Mouse (Mus musculus): ENCODE measurements around the gene Adamts6. TPM values are rescaled to one million over a fixed set of nuclear protein-coding genes. Genes with fewer than 3 reads are reported as not detected.

Gene Adamts6
- 2.6 and 3.3 TPM in 2 replicates for polyA plus RNA-seq (2014; fragmentation: Nextera tagmentation; extraction: Ambion mirVana)

DNA sequence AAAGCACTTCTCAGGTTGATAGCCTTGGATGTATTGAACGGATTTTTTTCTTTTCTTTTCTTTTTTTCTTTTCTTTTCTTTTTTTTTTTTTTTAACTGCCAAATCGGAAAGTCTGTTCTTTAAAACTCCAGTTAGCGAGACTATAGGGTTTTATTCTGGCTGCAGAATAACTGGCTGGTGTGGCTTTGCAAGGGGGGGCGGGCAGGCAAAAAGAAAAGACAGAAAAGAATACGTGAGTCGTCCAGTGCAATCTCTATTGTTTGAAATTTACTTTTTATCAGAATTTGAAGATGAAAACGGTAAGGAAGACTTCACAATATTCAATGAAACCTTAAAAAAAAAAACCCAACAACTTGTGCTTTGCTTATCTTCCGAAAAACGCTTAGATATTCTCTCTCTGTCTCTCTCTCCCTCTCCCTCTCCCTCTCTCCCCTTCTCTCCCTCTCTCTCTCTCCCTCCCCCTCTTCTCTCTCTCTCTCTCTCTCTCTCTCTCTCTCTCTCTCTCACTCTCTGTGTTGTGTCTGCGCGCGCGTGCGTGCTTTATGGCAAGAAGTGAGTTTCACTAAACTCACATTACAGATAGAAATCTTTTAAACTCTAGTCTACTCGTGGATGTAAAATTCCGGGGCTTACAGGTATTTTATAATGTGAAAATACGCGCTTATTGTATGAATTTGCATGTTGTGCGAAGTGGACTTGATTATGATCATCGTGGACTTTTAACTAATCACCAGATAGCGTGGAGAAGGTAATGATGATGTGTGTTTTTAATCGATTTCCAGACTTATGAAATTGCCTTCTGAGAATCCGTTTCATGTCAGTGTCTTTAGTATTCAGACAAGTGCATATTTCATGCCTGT, at the start of gene Adamts6:
Gene Adamts6 (plus strand): TSS at position 470 of the 860 bp plus-strand sequence.
- ATAC-seq (ENCODE audit: low FRiP score), result no peak

DNA sequence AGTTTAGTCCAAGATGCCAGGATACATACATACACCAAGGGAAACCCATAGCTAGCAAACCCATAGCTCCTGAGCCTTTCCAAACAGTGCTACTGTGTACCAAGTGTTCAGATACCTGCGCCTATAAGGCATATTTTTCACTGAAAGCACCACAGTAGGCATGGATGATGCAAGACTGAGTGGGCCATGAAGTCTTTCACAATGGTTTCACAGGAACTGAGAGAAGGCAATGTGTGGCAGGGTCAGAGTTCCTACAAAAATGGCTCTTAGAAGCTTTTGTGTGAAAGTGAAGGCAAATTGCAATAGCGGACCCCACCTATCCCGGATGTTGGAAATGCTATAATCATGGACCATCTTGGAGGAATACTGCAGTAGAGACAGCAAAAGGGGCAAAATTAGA, 28.6 kb upstream of the Adamts6 start:
- Histone ChIP-seq H3K4me3 (ENCODE audit: low read depth, low read length) (no peak overlapping the region), H3K9ac (ENCODE audit: low read length) (no peak overlapping the region), H3K4me2 (no peak overlapping the region), H3K4me1 (ENCODE audit: control insufficient read depth, insufficient read depth, low read length) (no peaks in the 10 kb centered on the region), H3K27ac (ENCODE audit: low read depth, low read length) (no peak overlapping the region), H3K9me3 (ENCODE audit: control insufficient read depth, low read length) (no peaks in the 10 kb centered on the region), H3K36me3 (ENCODE audit: control insufficient read depth, insufficient read depth, low read length) (no peaks in the 10 kb centered on the region), H3K27me3 (ENCODE audit: control insufficient read depth, insufficient read depth, low read length) (no peaks in the 10 kb centered on the region)
- 94% methylated on average over 3 of the region's 3 CpGs for WGBS
- DNase-seq (ENCODE audit: low spot score, missing footprints), result peak; percentile 47
- no peak for ATAC-seq (ENCODE audit: low FRiP score)

More for the DNA sequence above, at the start of gene Adamts6:
- Histone ChIP-seq H3K27me3 (ENCODE audit: control insufficient read depth, insufficient read depth, low read length) (no peaks in the 10 kb centered on the region), H3K4me2 (peak within 1 kb of the TSS; percentile 58), H3K9me3 (ENCODE audit: control insufficient read depth, low read length) (no peaks in the 10 kb centered on the region), H3K4me1 (ENCODE audit: control insufficient read depth, insufficient read depth, low read length) (peaks cover 10% of the 10 kb centered on the region; the same call in 1 of the 2 replicates), H3K27ac (ENCODE audit: low read depth, low read length) (peak within 1 kb of the TSS; percentile 61), H3K4me3 (ENCODE audit: low read depth, low read length) (peak within 1 kb of the TSS; percentile 46), H3K36me3 (ENCODE audit: control insufficient read depth, insufficient read depth, low read length) (no peaks in the 10 kb centered on the region), H3K9ac (ENCODE audit: low read length) (peak within 1 kb of the TSS; percentile 62)
- DNase-seq (ENCODE audit: low spot score, missing footprints), result peak; percentile 92
- WGBS, result under 1% methylated on average over 23 of the region's 23 CpGs

DNA sequence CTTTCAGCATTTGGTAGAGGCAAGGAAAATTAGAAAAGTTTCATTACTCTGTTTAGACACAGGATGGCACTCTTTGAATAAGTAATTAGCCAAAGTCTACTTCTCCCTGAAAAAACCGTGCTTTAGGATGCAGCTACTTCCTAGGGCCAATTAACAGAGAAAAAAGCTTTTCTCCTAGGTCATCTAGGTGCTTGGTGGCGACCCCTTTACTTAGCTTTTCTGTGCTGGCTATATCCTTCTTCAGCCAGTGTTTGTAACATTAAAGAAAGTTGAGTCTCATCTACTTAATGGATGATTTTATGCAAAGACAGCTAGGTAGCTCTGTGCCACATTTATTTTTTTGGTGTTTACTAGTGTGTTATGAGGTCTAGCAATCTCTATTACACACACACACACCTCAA, 2.6 kb upstream of the Adamts6 start:
- WGBS, result 2% methylated on average over 2 of the region's 2 CpGs
- H3K4me2 ChIP-seq, result no peak overlapping the region
- H3K9me3 ChIP-seq (ENCODE audit: control insufficient read depth, low read length), result no peaks in the 10 kb centered on the region
- H3K27me3 ChIP-seq (ENCODE audit: control insufficient read depth, insufficient read depth, low read length), result no peaks in the 10 kb centered on the region
- ATAC-seq (ENCODE audit: low FRiP score) (no peak), DNase-seq (ENCODE audit: low spot score, missing footprints) (peak; percentile 91)
- H3K4me1 ChIP-seq (ENCODE audit: control insufficient read depth, insufficient read depth, low read length), result peaks cover 10% of the 10 kb centered on the region; the same call in 1 of the 2 replicates
- no peak overlapping the region for H3K4me3 ChIP-seq (ENCODE audit: low read depth, low read length)
- no peak overlapping the region for H3K9ac ChIP-seq (ENCODE audit: low read length)
- no peak overlapping the region for H3K27ac ChIP-seq (ENCODE audit: low read depth, low read length)
- no peaks in the 10 kb centered on the region for H3K36me3 ChIP-seq (ENCODE audit: control insufficient read depth, insufficient read depth, low read length)

DNA sequence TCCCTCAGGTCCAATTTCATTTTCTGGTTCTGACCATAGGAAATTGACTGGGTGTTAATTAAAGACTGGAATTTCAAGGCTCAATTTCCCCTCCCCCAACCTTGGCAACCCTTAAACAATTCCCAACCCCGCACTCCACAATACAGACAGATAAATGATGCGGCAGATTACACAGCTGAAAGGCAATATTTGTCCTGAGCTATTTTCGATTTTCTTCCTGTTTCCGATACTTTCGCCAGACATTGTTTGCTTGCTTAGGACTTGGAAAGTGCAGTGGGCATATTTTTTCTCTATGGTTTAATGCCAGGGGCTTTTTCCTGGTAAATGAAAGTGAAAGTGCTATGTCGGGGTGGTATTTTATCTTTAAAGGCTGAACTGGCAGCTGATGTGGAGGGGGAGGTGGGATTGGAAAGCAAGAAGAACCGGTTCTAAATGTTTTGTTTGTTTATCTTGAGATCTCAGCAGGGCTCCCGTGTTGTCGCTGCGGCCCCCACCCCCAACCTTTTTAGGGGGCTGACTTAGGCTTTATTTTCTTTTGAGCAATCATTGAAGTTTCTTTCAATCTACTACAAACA, 1.8 kb upstream of the Adamts6 start:
- no peaks in the 10 kb centered on the region for H3K27me3 ChIP-seq (ENCODE audit: control insufficient read depth, insufficient read depth, low read length)
- peaks cover 10% of the 10 kb centered on the region; the same call in 1 of the 2 replicates for H3K4me1 ChIP-seq (ENCODE audit: control insufficient read depth, insufficient read depth, low read length)
- DNase-seq (ENCODE audit: low spot score, missing footprints) (peak; percentile 88), ATAC-seq (ENCODE audit: low FRiP score) (no peak)
- H3K9ac ChIP-seq (ENCODE audit: low read length), result peak overlapping the region; percentile 26; the same call in 1 of the 2 replicates
- H3K27ac ChIP-seq (ENCODE audit: low read depth, low read length), result no peak overlapping the region
- WGBS, result 2% methylated on average over 10 of the region's 10 CpGs
- peak overlapping the region; percentile 58 for H3K4me2 ChIP-seq
- H3K36me3 ChIP-seq (ENCODE audit: control insufficient read depth, insufficient read depth, low read length), result no peaks in the 10 kb centered on the region
- H3K9me3 ChIP-seq (ENCODE audit: control insufficient read depth, low read length), result no peaks in the 10 kb centered on the region
- peak overlapping the region; percentile 46 for H3K4me3 ChIP-seq (ENCODE audit: low read depth, low read length)

DNA sequence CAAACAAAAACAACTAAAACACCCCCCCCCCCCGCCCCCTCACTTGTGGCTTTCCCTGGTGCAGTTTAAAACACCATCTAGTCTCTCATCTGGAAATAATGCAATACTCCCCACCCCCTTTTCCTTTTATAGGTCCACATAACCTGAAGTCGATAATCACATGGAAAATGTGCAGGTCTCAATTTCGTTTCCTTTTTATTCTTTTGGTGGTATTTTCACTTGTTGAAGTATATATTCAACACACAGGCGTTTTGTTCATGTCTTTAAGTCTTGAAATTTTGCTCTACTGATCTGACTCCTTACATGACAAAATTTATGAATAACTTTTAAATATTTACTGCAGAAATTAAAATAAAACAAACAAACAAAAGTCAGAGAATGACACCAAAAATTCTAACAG, 1.3 kb upstream of the Adamts6 start:
- Histone ChIP-seq H3K27ac (ENCODE audit: low read depth, low read length) (peak overlapping the region; percentile 16; the same call in 1 of the 2 replicates), H3K4me1 (ENCODE audit: control insufficient read depth, insufficient read depth, low read length) (peaks cover 10% of the 10 kb centered on the region; the same call in 1 of the 2 replicates), H3K4me3 (ENCODE audit: low read depth, low read length) (peak overlapping the region; percentile 46), H3K4me2 (peak overlapping the region; percentile 58), H3K9me3 (ENCODE audit: control insufficient read depth, low read length) (no peaks in the 10 kb centered on the region), H3K27me3 (ENCODE audit: control insufficient read depth, insufficient read depth, low read length) (no peaks in the 10 kb centered on the region), H3K36me3 (ENCODE audit: control insufficient read depth, insufficient read depth, low read length) (no peaks in the 10 kb centered on the region), H3K9ac (ENCODE audit: low read length) (peak overlapping the region; percentile 41; the same call in 1 of the 2 replicates)
- WGBS, result under 1% methylated on average over 4 of the region's 4 CpGs
- DNase-seq (ENCODE audit: low spot score, missing footprints) (no peak), ATAC-seq (ENCODE audit: low FRiP score) (peak; percentile 14; the same call in 1 of the 2 replicates)

DNA sequence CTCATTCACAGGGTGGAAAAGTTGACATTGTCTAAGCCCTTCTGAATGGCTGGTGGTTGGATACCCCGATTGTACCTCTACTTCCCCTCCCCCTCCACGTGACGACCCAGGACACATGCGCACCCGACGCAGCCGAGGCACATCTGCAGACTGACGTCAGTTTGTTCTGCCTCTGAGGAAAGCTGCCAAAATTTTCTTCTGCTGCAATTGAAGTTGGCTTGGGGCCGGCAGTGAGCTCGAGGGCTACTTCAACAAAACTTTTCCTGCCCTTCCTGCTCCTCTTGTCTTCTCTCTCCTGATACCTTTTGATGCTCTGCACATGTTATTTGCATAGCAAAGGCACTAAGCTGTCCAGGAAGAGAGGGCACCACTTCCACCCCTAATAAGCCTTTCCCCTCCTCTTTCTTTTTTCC, 732 bp upstream of the Adamts6 start:
- H3K27ac ChIP-seq (ENCODE audit: low read depth, low read length), result peak overlapping the region; percentile 61; the same call in 1 of the 2 replicates
- WGBS, result 0% methylated on average over 10 of the region's 10 CpGs

DNA sequence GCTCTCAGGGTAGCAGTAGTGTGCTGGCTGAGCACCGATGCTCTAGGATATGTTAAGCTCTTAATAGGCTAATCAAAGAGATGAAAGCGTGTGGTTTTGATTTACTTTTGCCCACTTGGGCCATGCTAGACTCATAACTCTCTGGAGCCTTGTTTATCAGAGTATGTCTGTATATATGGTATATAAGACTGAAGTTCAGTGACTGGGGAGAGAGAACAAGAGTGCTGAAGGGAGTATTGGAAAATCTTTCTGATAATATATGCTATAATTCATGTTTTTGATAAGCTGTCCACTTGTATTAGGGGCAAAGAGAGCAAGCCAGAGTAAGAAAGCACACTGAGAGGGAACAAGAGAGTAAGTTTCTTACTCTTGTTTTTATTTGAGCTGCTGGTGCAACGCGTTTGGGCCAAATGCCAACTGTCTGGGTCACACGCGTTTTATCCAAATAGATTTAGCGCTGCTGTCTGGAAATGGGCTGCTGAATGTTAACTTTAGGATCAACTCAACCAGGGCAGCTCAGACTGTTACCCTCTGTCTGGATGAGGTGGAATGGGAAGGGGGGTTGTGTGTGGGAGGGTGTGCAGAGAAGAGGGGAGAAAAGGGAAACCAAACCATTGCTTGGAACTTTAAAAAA, 708 bp downstream of the Adamts6 start:
- H3K36me3 ChIP-seq (ENCODE audit: control insufficient read depth, insufficient read depth, low read length), result no peaks in the 10 kb centered on the region
- H3K4me2 ChIP-seq, result peak overlapping the region; percentile 58
- peak; percentile 96 for DNase-seq (ENCODE audit: low spot score, missing footprints)
- H3K27me3 ChIP-seq (ENCODE audit: control insufficient read depth, insufficient read depth, low read length), result no peaks in the 10 kb centered on the region
- ATAC-seq (ENCODE audit: low FRiP score), result peak; percentile 68
- peak overlapping the region; percentile 48 for H3K27ac ChIP-seq (ENCODE audit: low read depth, low read length)
- peak overlapping the region; percentile 62 for H3K9ac ChIP-seq (ENCODE audit: low read length)
- H3K4me1 ChIP-seq (ENCODE audit: control insufficient read depth, insufficient read depth, low read length), result peaks cover 10% of the 10 kb centered on the region; the same call in 1 of the 2 replicates
- peak overlapping the region; percentile 46 for H3K4me3 ChIP-seq (ENCODE audit: low read depth, low read length)
- H3K9me3 ChIP-seq (ENCODE audit: control insufficient read depth, low read length), result no peaks in the 10 kb centered on the region
- WGBS, result under 1% methylated on average over 7 of the region's 7 CpGs

More for the DNA sequence above, 732 bp upstream of the Adamts6 start:
- Histone ChIP-seq H3K4me3 (ENCODE audit: low read depth, low read length) (peak overlapping the region; percentile 46), H3K4me2 (peak overlapping the region; percentile 58), H3K9me3 (ENCODE audit: control insufficient read depth, low read length) (no peaks in the 10 kb centered on the region), H3K36me3 (ENCODE audit: control insufficient read depth, insufficient read depth, low read length) (no peaks in the 10 kb centered on the region), H3K4me1 (ENCODE audit: control insufficient read depth, insufficient read depth, low read length) (peaks cover 10% of the 10 kb centered on the region; the same call in 1 of the 2 replicates), H3K9ac (ENCODE audit: low read length) (peak overlapping the region; percentile 41; the same call in 1 of the 2 replicates), H3K27me3 (ENCODE audit: control insufficient read depth, insufficient read depth, low read length) (no peaks in the 10 kb centered on the region)
- peak; percentile 96 for ATAC-seq (ENCODE audit: low FRiP score)
- peak; percentile 96 for DNase-seq (ENCODE audit: low spot score, missing footprints)

DNA sequence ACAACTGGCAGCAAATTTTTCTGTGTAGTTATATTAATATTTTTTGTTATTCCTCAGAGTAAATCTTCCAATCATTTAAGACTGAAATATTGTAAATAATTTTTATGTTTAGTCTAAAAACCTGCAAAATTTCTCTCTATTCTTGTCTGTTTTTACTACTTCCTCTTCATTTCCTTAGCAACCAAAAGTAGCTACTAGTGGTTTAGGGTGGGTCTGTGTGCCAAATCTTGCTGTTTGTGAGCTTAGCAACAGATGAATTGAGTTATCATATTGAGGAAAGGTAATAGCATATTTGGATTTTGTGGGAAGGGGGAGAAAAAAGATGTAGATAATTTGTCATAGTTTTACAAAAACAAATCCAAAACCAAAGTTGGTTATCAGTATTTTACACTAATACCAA, 1.5 kb downstream of the Adamts6 start:
- Histone ChIP-seq H3K4me3 (ENCODE audit: low read depth, low read length) (no peak overlapping the region; the same call in 1 of the 2 replicates), H3K9me3 (ENCODE audit: control insufficient read depth, low read length) (no peaks in the 10 kb centered on the region), H3K36me3 (ENCODE audit: control insufficient read depth, insufficient read depth, low read length) (no peaks in the 10 kb centered on the region), H3K9ac (ENCODE audit: low read length) (no peak overlapping the region), H3K27me3 (ENCODE audit: control insufficient read depth, insufficient read depth, low read length) (no peaks in the 10 kb centered on the region), H3K27ac (ENCODE audit: low read depth, low read length) (no peak overlapping the region), H3K4me2 (peak overlapping the region; percentile 58; the same call in 1 of the 2 replicates), H3K4me1 (ENCODE audit: control insufficient read depth, insufficient read depth, low read length) (peaks cover 10% of the 10 kb centered on the region; the same call in 1 of the 2 replicates)
- DNase-seq (ENCODE audit: low spot score, missing footprints), result no peak
- ATAC-seq (ENCODE audit: low FRiP score), result no peak

All from midbrain, embryonic 11.5 days (tissue).